In genomic region chr17:47009546-47009897, GRCm38 (mm10) we compare ENCODE assay signal across 8 mouse cellular contexts. TPM values are rescaled to one million over a fixed set of nuclear protein-coding genes. Genes with fewer than 3 reads are reported as not detected.
DNase-seq lines count a peak whose midpoint lies in the region; ATAC-seq lines count a peak whose summit lies in the region.

No protein-coding gene starts in this region.

- H3K36me3 ChIP-seq in heart, embryonic 13.5 days = peaks cover 13% of the 10 kb centered on the region
- H3K36me3 ChIP-seq in embryonic facial prominence, embryonic 14.5 days (ENCODE audit: control insufficient read depth, insufficient read depth, low read length) = peaks cover 11% of the 10 kb centered on the region; the same call in 1 of the 2 replicates
- H3K36me3 ChIP-seq in intestine, embryonic 14.5 days (ENCODE audit: control insufficient read depth, insufficient read depth, low read length) = peaks cover 13% of the 10 kb centered on the region
- peaks cover 3% of the 10 kb centered on the region for H3K36me3 ChIP-seq in midbrain, embryonic 13.5 days

- H3K4me2 ChIP-seq in heart, embryonic 13.5 days = peak overlapping the region; percentile 85
- peak overlapping the region; percentile 71 for H3K4me2 ChIP-seq in embryonic facial prominence, embryonic 14.5 days (ENCODE audit: low read depth, low read length)
- peak overlapping the region; percentile 86 for H3K4me2 ChIP-seq in intestine, embryonic 14.5 days (ENCODE audit: low read length)
- peak overlapping the region; percentile 69 for H3K4me2 ChIP-seq in midbrain, embryonic 13.5 days (replicated peaks)

- peak overlapping the region; percentile 97 for H3K9ac ChIP-seq in heart, embryonic 13.5 days
- peak overlapping the region; percentile 96 for H3K9ac ChIP-seq in embryonic facial prominence, embryonic 14.5 days (ENCODE audit: low read depth, low read length)
- peak overlapping the region; percentile 91 for H3K9ac ChIP-seq in intestine, embryonic 14.5 days (ENCODE audit: low read length)
- H3K9ac ChIP-seq in midbrain, embryonic 13.5 days (replicated peaks) = peak overlapping the region; percentile 86

- H3K9me3 ChIP-seq in heart, embryonic 13.5 days = no peaks in the 10 kb centered on the region
- H3K9me3 ChIP-seq in embryonic facial prominence, embryonic 14.5 days (ENCODE audit: control insufficient read depth, low read length) = no peaks in the 10 kb centered on the region
- H3K9me3 ChIP-seq in intestine, embryonic 14.5 days (ENCODE audit: control insufficient read depth, low read length) = no peaks in the 10 kb centered on the region
- H3K9me3 ChIP-seq in midbrain, embryonic 13.5 days = no peaks in the 10 kb centered on the region

- no peak for ATAC-seq in heart, embryonic 13.5 days (ENCODE audit: extremely low read depth, insufficient number of reproducible peaks, low FRiP score, low TSS enrichment)
- ATAC-seq in embryonic facial prominence, embryonic 14.5 days (ENCODE audit: low read depth) = no peak
- 0 out of 2 replicates have a peak, but pooled peaks have one; percentile 2 for ATAC-seq in intestine, embryonic 14.5 days (replicated peaks; ENCODE audit: low FRiP score, low TSS enrichment, low read depth)
- no peak; the same call in 1 of the 2 replicates for ATAC-seq in midbrain, embryonic 13.5 days
- no peak for ATAC-seq in granulocyte monocyte progenitor cell, adult 5-6 weeks (replicated peaks; ENCODE audit: poor library complexity, severe bottlenecking)

- H3K4me1 ChIP-seq in heart, embryonic 13.5 days = peaks cover 35% of the 10 kb centered on the region
- H3K4me1 ChIP-seq in embryonic facial prominence, embryonic 14.5 days (ENCODE audit: control insufficient read depth, insufficient read depth, low read length) = peaks cover 15% of the 10 kb centered on the region; the same call in 1 of the 2 replicates
- H3K4me1 ChIP-seq in intestine, embryonic 14.5 days (replicated peaks; ENCODE audit: control insufficient read depth, insufficient read depth, low read length) = peaks cover 10% of the 10 kb centered on the region
- peaks cover 31% of the 10 kb centered on the region for H3K4me1 ChIP-seq in midbrain, embryonic 13.5 days (replicated peaks)

- DNase-seq in heart, postnatal 25 days (ENCODE audit: low spot score) = no peak
- peak; percentile 7 to 8 for DNase-seq in CD8-positive naive resting alpha-beta T cell, adult 2 months (ENCODE audit: low read depth in 2 of 2, low spot score in 2 of 2)
- no peak for DNase-seq in embryonic facial prominence, embryonic 14.5 days (ENCODE audit: low spot score)
- DNase-seq in intestine, embryonic 14.5 days (ENCODE audit: low spot score) = no peak
- no peak for DNase-seq in cerebellum, adult 11 months

- peaks cover 3% of the 10 kb centered on the region for H3K27me3 ChIP-seq in heart, embryonic 13.5 days (replicated peaks)
- H3K27me3 ChIP-seq in embryonic facial prominence, embryonic 14.5 days (replicated peaks; ENCODE audit: control insufficient read depth, insufficient read depth, low read length) = no peaks in the 10 kb centered on the region
- no peaks in the 10 kb centered on the region for H3K27me3 ChIP-seq in intestine, embryonic 14.5 days (replicated peaks; ENCODE audit: control insufficient read depth, insufficient read depth, low read length)
- no peaks in the 10 kb centered on the region for H3K27me3 ChIP-seq in midbrain, embryonic 13.5 days

- intact Hi-C loops in heart, postnatal 25 days (cut with DNase I) = no loop called here

- under 1% methylated on average over 13 of the region's 13 CpGs for WGBS in heart, embryonic 13.5 days
- WGBS in embryonic facial prominence, embryonic 14.5 days = 1% methylated on average over 13 of the region's 13 CpGs
- under 1% methylated on average over 13 of the region's 13 CpGs for WGBS in intestine, embryonic 14.5 days
- 2% methylated on average over 13 of the region's 13 CpGs for WGBS in midbrain, embryonic 13.5 days

- peak overlapping the region; percentile 94 for H3K4me3 ChIP-seq in heart, embryonic 13.5 days
- H3K4me3 ChIP-seq in embryonic facial prominence, embryonic 14.5 days (ENCODE audit: low read depth, low read length) = peak overlapping the region; percentile 99
- H3K4me3 ChIP-seq in intestine, embryonic 14.5 days (ENCODE audit: low read depth, low read length) = peak overlapping the region; percentile 96
- H3K4me3 ChIP-seq in midbrain, embryonic 13.5 days (replicated peaks) = peak overlapping the region; percentile 81

- peak overlapping the region; percentile 99 for H3K27ac ChIP-seq in heart, embryonic 13.5 days (replicated peaks)
- H3K27ac ChIP-seq in embryonic facial prominence, embryonic 14.5 days (replicated peaks; ENCODE audit: low read depth, low read length) = peak overlapping the region; percentile 93
- peak overlapping the region; percentile 96 for H3K27ac ChIP-seq in intestine, embryonic 14.5 days (ENCODE audit: low read depth)
- H3K27ac ChIP-seq in midbrain, embryonic 13.5 days = peak overlapping the region; percentile 89

RNA-seq across cellular contexts. Expression of gene Ubr2, which starts 0.8 kb away (rescaled TPM):
- polyA plus RNA-seq in heart, embryonic 13.5 days (2015; fragmentation: Nextera tagmentation; extraction: Ambion mirVana) = 12.2 and 13.9 TPM in 2 replicates
- 10 to 100 TPM; 65.7 to 73.5 TPM for total RNA-seq in heart, postnatal 25 days (2021)
- polyA plus RNA-seq in embryonic facial prominence, embryonic 14.5 days (2014; fragmentation: Nextera tagmentation; extraction: Ambion mirVana) = 21.9 and 23.8 TPM in 2 replicates
- 21.3 and 23.8 TPM in 2 replicates for polyA plus RNA-seq in intestine, embryonic 14.5 days (2014; fragmentation: Nextera tagmentation; extraction: Ambion mirVana)
- 16.7 and 18.0 TPM in 2 replicates for polyA plus RNA-seq in midbrain, embryonic 13.5 days (2015; fragmentation: Nextera tagmentation; extraction: Ambion mirVana)
- total RNA-seq in granulocyte monocyte progenitor cell, adult 5-6 weeks (2014; fragmentation: Nextera tagmentation) = 40.9 and 45.3 TPM in 2 replicates
- 20.3 and 25.3 TPM in 2 replicates for total RNA-seq in granulocyte monocyte progenitor cell, adult 5-6 weeks (2017)

Comparison
In these comparisons a context has a peak if more than half of its experiments do, and no peak if none do; other contexts are left out.
1. DNase-seq: peak in CD8-positive naive resting alpha-beta T cell, adult 2 months (2 of 2); none in heart, postnatal 25 days (single experiment), embryonic facial prominence, embryonic 14.5 days (single experiment), intestine, embryonic 14.5 days (single experiment) and cerebellum, adult 11 months (single experiment).
2. Peak in every context shown above with its lines, with median percentiles within 50 percentile points of each other: H3K27ac ChIP-seq, H3K4me2 ChIP-seq, H3K4me3 ChIP-seq and H3K9ac ChIP-seq.